Mouse (Mus musculus): ENCODE measurements around the gene Sgms2. TPM values are rescaled to one million over a fixed set of nuclear protein-coding genes. Genes with fewer than 3 reads are reported as not detected.

The Sgms2 gene
- total RNA-seq, 2 experiments from 2014 or later, result 1.4 to 3.1 TPM

- no peak for DNase-seq (ENCODE audit: low spot score in 2 of 2)
- no peak for TF ChIP-seq CTCF (conservative IDR thresholded peaks at IDR 0.05)
- Histone ChIP-seq H3K4me3 (peak overlapping the region; percentile 80), H3K27ac (peak overlapping the region; percentile 83; the same call in 1 of the 2 replicates)
Measured at GRCm38 (mm10) chr3:131272374-131273100, 218.7 kb downstream of the Sgms2 start.

- no peak for TF ChIP-seq CTCF (conservative IDR thresholded peaks at IDR 0.05)
- DNase-seq (ENCODE audit: low spot score in 2 of 2), result peak; percentile 74 to 80
- peak within 1 kb of the TSS; percentile 80 for H3K4me3 ChIP-seq
- peak within 1 kb of the TSS; percentile 83 for H3K27ac ChIP-seq
Measured at GRCm38 (mm10) chr3:131271559-131272373, 219.4 kb downstream of the Sgms2 start, which contains the start of gene Hadh. Hadh (minus strand) TSS chr3:131272101.

DNA sequence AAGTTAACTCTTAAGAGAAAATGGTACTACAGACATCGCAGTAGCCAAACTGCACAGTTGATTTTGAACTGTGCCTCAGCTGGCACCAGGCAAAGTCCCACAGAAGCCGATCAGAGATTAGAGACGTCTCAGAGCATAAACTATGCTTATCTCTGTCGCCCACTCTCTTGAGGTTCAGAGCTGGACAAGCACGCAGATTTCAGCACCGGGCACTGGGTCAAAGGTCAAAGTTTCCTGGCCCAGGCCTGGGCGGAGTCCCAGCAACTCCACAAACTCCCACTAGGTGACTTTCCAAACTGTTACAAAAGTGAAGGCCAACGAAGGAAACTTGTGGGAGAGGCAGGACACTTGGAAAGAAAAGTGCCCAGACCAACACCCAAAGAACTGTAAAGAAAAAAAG is 220.1 kb downstream of the Sgms2 start:
- no peak for DNase-seq (ENCODE audit: low spot score in 2 of 2)
- H3K4me3 ChIP-seq, result peak overlapping the region; percentile 80
- H3K27ac ChIP-seq, result peak overlapping the region; percentile 83
- TF ChIP-seq CTCF (conservative IDR thresholded peaks at IDR 0.05), result peak; percentile 54

GRCm38 (mm10) chr3:131270381-131270780 is 220.8 kb downstream of the Sgms2 start:
- DNase-seq (ENCODE audit: low spot score in 2 of 2), result no peak
- H3K4me3 ChIP-seq, result no peak overlapping the region
- TF ChIP-seq CTCF (conservative IDR thresholded peaks at IDR 0.05), result no peak
- no peak overlapping the region for H3K27ac ChIP-seq

Other genes with a start within 250 kb of the Sgms2 start
- 10 to 100 TPM; 22.3 to 23.6 TPM for gene Hadh, start 219.3 kb downstream of the Sgms2 start, total RNA-seq (2021)
- gene Cyp2u1, start 188.2 kb downstream of the Sgms2 start, total RNA-seq (2021), result 10 to 100 TPM; 16.8 to 19.5 TPM
- 10 to 100 TPM; 69.9 to 71.0 TPM for gene Papss1, start 73.4 kb upstream of the Sgms2 start, total RNA-seq (2021)